Mouse (Mus musculus) granulocyte monocyte progenitor cell, adult 5-6 weeks (primary cell): ENCODE data around the gene Rapgef3. TPM values are rescaled to one million over a fixed set of nuclear protein-coding genes. Genes with fewer than 3 reads are reported as not detected.

Experiments used
- ATAC-seq: replicated peaks from 2 replicates; pipeline ENCODE4 v1.8.0; 2016; ENCODE audit warnings: mild to moderate bottlenecking, moderate TSS enrichment, inconsistent platforms; ENCODE audit not compliant: poor library complexity, severe bottlenecking
- total RNA-seq, 2 experiments: library from RNA; stranded (forward) in 1 of 2; stranded (reverse) in 1 of 2; fragments of 200-712, 200-1000 nt in 1 of 2; fragments of >200 nt in 1 of 2; fragmentation: Nextera tagmentation in 1 of 2; gene quantifications; 2 replicates each; pipeline ENCODE4 v1.2.3; 2014 to 2017

Gene Rapgef3
- total RNA-seq, 2 experiments from 2014 or later = 11.9 to 33.0 TPM

GRCm38 (mm10) chr15:97778311-97779098 lies 10.7 kb upstream of the Rapgef3 start, which contains the start of gene Slc48a1:
Gene Slc48a1, plus strand, starts transcription at chr15:97778520.
- ATAC-seq = no peak

- ATAC-seq = no peak
Measured at GRCm38 (mm10) chr15:97776919-97777318, 9.1 kb upstream of the Rapgef3 start.

- peak; percentile 55 for ATAC-seq
Measured at GRCm38 (mm10) chr15:97776514-97776913, 8.7 kb upstream of the Rapgef3 start.

- peak; percentile 38; the same call in 1 of the 2 replicates for ATAC-seq
Measured at GRCm38 (mm10) chr15:97773961-97774370, 6.2 kb upstream of the Rapgef3 start.

- no peak for ATAC-seq
Measured at GRCm38 (mm10) chr15:97773108-97773507, 5.3 kb upstream of the Rapgef3 start.

- no peak for ATAC-seq
Measured at GRCm38 (mm10) chr15:97770280-97770679, 2.5 kb upstream of the Rapgef3 start.

- ATAC-seq = peak; percentile 51
Measured at GRCm38 (mm10) chr15:97768192-97768591, 420 bp upstream of the Rapgef3 start.

- ATAC-seq = no peak
Measured at GRCm38 (mm10) chr15:97766594-97767279, 1.0 kb downstream of the Rapgef3 start.

- ATAC-seq = no peak
Measured at GRCm38 (mm10) chr15:97766194-97766593, 1.6 kb downstream of the Rapgef3 start.

GRCm38 (mm10) chr15:97765090-97765794 lies 2.5 kb downstream of the Rapgef3 start:
- ATAC-seq = no peak

GRCm38 (mm10) chr15:97764532-97764931 lies 3.2 kb downstream of the Rapgef3 start:
- ATAC-seq = no peak

- ATAC-seq = no peak
Measured at GRCm38 (mm10) chr15:97763256-97764049, 4.3 kb downstream of the Rapgef3 start.

- ATAC-seq = no peak
Measured at GRCm38 (mm10) chr15:97762733-97763132, 5.0 kb downstream of the Rapgef3 start.

- ATAC-seq = no peak
Measured at GRCm38 (mm10) chr15:97761438-97761837, 6.3 kb downstream of the Rapgef3 start.

GRCm38 (mm10) chr15:97760952-97761351 lies 6.8 kb downstream of the Rapgef3 start:
- ATAC-seq = no peak

GRCm38 (mm10) chr15:97760006-97760405 lies 7.8 kb downstream of the Rapgef3 start:
- peak; percentile 37 for ATAC-seq

- no peak for ATAC-seq
Measured at GRCm38 (mm10) chr15:97755361-97755760, 12.4 kb downstream of the Rapgef3 start.

GRCm38 (mm10) chr15:97754476-97754875 lies 13.3 kb downstream of the Rapgef3 start:
- ATAC-seq = no peak

GRCm38 (mm10) chr15:97752491-97752890 lies 15.3 kb downstream of the Rapgef3 start:
- ATAC-seq = no peak

- no peak for ATAC-seq
Measured at GRCm38 (mm10) chr15:97751676-97752075, 16.1 kb downstream of the Rapgef3 start.
